Mouse (Mus musculus): ENCODE results near the gene Slc34a3.
A peak's percentile ranks its signal among the peaks of the same experiment; 100 is the strongest.

Slc34a3 gene

DNA sequence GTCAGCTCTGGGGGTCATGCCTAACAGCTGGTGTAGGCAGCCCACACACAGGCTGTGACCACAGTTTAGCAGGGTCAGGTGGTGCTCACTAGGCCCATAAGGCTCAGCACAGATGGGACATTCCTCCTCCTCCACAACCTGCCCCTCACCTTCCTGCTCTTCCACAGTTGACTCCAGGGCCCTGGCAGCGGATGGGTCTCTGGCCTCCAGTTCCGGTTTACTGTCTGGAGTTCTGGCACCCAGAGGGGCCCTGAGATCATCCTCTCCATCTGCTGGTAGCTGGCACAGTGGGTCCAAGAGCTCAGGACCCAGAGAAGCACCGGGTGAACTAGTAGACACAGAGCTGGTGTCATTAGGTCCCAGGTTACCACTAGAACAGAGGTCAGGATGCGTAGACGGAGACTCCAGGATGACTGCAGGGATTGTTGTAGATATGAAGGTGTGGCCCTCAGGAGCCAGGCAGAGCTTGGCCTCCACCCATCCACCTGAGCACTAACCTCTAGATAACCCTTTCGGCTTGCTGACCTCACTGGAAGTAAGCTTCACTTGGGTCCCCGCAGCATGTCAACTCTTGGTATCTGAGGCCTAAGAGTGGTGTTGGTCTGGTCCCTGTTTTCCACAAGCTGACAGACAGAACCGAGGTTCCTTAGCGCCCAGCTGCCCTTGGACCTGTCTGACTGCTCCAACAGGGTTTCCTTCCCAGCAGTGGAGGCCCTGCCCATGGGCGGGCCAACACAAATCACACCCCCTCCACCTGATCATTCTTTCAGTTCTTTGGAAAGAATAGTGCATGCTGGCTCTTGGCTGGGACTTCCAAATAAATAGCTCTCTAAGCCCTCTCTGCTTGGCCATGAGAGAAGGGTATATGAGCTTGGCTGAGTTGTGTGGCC is 12.3 kb upstream of the Slc34a3 start, which contains the start of gene AL732309.1:
Gene AL732309.1 (minus strand): TSS at position 681 of the 890 bp plus-strand sequence.
- peak; percentile 69 for DNase-seq

DNA sequence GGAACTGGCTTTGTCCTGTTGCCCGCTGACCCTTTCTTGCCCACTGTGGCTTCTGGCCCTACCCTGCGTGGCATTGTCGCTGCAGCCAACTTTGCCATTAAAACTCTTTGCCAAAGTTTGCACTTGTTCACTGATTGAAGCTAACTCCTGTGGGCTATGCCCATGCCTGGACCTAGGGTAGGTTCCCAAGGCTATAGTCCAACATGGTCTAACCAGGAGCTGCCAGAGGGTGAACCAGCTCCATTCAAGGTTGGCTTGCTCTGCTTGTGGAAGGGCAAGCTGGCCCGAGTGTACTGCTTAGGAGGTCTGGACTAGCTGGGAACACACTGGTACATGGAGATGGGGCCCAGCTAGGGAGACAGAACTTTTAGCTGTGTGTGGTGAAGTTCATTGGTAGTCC is 10.0 kb upstream of the Slc34a3 start:
- no peak for DNase-seq

DNA sequence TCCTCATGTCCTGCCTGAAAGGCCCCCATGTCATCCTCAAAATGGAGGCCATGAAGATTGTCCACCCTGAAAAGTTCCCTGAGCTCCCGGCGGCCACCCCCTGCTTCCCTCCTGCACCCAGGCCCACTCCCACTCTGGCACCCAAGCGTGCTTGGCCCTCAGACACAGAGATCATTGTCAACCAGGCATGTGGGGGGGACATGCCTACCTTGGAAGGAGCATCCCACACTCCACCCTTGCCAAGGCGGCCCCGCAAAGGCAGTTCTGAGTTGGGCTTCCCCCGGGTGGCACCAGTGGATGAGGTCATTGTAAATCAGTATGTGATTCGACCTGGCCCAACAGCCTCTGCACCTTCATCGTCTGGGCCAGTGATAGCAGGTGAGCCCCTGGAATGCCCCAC is 9.2 kb upstream of the Slc34a3 start:
- DNase-seq, result no peak

DNA sequence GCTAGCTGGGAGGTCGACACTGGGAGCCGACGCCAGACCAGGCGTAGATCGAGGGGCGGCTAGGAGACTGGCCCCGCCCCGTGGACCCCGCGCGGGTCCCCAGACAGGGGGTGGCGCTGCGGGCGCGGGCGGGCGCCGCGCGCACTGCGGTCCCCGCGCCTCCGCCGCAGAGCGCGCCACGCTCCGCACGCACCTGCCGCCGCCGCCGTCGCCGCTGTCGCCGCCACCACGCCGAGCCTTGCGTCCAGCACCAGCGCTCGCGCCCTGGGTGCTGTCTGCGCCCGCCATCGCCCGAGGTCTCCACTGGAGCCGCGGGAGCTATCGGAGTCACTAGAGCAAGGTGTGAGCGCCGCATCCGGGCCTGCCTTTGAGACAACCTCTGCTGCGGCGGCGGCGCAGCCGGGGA is 7.9 kb upstream of the Slc34a3 start, which contains the start of the genes Rnf208 and Cysrt1:
Gene Rnf208 (plus strand): TSS at position 155 of the 406 bp plus-strand sequence.
Gene Cysrt1 (minus strand): TSS at position 352 of the 406 bp plus-strand sequence.
- no peak for DNase-seq

DNA sequence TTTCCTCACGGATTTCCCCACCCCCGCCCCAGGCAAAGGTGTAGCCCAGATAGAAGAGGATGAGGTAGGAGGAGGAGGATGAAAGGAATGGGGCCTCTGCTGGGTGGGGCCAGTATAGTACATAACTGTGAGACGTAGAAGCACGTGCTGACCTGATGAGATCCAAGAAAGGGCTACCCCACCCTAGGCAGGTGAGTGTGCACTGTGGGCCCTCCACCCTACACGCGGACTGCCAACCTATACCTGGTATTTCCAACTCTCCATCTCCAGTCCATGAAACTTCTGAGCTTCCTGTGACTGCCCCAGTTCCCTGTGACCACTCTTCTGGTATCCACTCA is 7.2 kb upstream of the Slc34a3 start:
- DNase-seq, result no peak

DNA sequence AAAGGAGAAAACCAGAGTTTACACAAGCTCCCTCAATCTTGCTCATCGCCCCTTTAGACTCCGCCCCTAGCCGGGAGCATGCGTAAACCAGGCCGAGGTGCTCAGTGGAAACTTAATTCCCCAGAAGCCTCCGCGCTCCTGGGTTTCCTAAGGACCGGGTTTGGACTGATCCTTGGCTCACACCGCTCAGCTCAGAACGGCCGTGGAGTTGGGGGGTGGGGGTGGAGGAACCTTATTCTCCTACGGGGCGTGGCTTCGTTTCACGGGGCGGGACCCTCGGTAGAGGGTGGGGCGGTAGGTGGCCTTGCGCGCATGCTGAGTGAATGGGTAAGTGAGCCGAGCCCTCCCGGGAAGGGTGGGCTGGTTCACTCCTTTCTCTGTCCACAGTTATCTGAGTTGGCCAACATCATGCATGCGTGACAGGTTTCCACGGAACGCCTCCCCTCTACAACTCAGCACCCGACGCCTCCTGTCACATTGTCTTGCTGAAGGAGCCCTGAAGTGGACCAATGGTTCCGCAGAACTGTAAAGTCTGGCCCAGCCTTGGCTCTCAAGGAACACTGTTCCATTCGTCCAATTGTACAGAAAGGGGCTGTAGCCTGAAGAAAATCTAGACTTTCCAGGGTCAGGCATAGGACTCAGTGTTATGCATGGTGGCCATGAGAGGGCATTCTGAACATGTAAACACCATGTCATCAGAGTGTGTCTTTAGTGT is 6.7 kb upstream of the Slc34a3 start:
- DNase-seq, result peak; percentile 79

DNA sequence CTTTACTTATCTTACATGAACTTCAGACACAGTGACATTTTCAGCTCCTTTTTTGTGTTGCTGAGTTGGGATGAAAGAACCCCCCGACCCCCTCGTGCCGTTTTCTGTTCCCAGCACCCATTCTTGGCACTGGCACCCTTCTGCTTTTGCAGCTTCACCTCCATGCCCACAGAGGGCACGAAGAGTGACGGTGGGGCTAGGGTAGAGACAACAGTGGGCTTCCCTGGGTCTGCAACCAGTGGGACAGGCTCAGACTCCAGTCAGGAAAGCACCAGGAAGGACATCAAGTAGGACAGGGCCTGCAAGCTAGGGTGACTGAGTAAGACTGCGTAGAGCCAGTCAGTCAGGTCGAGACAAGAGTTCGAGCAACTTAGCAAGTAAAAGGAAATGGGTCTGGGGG is 6.1 kb upstream of the Slc34a3 start:
- no peak for DNase-seq

DNA sequence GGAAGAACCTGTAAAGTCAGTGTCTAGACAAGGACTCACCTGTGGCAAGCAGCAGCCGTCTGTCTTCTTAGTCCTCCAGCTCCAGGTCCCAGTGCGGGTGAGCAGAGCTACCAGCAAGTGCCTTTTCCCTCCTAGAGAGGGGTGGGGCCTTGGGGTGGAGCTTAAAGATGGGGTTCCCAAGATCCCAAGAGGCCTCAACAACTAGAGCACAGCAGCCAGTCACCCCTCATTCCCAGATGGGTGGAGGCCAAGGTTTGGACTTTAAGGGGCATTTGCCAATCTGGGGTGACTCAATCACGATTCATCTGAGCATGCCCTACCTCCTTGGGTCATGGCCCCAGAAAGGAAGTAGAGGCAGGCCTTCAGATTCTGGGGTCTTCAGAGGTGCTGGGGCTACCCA is 5.6 kb upstream of the Slc34a3 start:
- no peak for DNase-seq

DNA sequence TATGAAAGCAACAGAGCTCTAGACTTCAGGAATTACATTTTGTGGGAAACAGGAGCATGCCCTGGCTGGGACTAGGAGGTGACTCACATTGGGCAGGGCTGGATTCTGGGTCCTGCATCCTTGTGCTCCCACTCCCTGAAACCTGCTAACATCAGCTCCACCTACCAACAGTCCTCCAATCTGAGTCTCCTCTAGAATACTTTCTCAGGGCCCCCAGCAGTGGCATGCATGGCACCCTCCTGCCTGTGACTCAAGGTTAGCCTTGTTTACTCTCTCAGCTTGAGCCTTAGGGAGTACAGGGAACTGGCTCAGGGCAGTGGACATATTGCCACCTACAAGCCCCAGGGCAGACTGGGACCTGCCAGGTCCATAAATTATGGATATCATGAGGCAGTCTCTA is 3.9 kb upstream of the Slc34a3 start:
- DNase-seq, result no peak

DNA sequence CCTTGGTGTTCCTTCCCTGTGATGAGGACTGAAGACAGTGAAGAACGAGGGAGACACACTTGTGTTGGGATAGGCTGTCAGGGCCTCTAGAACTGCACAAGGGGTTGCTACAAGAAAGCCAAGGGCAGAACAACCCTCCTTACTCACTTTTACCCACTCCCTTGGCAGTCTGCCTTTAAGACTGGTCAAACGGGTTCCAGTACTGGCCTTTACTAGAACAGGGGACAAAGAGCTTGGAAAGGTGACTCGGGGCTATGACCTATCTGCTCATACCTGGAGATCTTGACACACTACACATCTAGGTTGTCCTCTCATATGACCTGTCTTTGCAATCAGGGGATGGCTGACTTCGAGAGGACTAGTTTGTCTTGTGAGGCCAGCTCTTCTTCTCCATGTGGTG is 3.4 kb upstream of the Slc34a3 start:
- no peak for DNase-seq

DNA sequence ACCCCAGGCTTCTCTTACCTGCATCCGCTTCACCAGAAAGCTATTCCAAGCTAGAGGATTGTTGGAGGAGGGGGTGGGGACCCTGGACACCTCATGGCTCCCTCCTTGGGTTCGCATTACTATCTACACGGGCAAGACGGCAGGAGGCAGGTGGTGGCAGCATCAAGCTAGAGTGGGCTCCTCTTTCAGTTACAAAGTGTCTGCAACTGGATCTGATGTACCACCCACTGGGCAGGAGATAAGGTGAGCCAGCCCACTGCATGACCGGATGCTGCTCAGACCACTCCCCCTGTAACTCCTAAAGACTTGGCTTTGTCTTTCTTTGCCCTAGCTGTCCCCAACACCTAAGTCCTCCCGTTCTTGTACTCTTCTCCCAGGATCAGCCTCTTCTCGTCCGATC is 2.5 kb upstream of the Slc34a3 start, which contains the start of gene Rnf224:
Gene Rnf224 (minus strand): TSS at position 174 of the 400 bp plus-strand sequence.
- DNase-seq, result no peak

DNA sequence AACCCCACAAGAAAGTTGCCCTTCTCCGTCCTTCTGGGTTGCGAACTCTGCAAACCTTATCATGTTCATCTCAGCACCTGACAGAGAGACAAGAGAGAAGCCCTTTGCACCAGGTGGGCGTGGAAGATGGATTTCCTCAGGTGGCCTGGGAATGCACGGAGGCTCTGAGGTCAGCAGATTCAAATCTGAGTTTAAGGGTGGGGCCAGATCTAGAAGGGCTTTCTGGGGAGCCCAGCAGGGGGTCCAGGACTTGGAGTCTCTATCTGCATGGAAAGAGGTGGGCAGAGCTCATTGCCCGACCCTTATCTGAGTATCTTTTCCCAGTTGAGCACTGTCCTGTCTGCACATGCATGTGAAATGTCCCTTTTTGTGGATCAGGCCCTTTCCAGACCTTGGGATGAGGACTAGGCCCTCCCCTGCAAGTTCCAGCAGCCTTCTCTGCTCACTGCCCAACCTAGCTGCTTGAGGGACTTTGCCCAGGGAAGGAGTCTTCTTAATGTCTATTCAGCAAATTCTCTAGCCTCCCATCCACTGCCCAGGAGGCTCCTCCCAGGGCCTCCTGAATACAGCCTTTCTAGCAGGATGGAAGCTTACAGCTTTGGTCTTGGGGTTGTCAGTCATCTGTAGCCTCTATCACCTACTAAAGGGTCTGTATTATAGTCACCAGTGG is 522 bp upstream of the Slc34a3 start:
- no peak for DNase-seq

DNA sequence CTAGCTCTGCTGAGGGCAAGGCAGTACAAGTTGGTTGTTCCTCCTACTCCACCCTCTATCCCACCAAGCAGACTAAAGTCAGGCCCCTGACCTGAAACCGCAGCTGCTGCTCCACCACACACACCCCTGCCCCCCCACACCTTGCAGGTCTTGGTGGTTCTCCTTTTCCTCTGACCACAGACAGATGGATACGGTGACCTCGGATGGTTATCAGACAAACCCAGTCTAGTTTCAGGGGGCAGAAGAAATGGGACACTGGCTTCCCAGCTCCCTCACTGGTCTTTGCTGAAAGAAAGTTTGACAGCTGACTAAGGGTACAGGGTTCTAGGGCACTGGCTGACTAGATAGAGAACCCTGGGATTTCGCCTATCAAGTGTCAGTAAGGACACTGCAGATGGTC is 743 bp downstream of the Slc34a3 start:
- DNase-seq, result no peak

DNA sequence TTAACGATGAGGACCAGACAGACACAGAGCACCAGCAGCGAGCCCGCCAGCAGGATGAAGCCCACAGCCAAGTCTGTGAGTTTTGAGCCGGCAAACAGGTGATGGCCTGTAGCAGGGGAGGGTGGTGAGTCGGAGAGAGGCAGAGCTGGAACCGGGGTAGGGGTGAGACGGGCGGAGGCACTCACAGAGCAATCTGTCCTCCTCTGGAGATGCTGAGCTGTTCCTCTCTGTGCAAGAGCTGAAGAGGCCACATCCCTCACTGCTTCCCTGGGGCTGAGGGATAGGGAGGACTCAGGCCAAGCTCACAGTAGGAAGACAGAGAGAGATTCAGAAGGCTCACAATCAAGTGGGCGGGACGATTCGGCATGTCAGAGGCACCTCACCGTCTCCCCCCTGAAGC is 3.1 kb downstream of the Slc34a3 start:
- DNase-seq, result no peak

DNA sequence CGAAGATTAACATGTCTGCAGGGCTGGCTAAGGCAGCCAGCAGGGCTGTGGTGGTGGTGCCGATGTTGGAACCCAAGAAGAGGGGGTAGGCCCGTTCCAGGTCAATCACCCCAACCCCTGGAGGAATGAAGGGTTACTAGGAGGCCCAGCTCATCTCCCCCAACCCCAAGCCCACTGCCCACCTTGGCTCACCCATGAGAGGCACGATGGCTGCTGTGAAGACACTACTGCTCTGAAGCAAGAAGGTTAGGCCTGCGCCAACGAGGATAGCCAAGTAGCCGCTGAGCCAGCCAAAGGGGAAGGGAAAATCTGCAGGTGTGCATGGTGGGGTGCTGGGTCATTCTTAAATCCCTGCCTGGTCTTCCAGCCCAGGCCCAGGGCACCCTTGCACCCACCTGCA is 3.6 kb downstream of the Slc34a3 start:
- no peak for DNase-seq

DNA sequence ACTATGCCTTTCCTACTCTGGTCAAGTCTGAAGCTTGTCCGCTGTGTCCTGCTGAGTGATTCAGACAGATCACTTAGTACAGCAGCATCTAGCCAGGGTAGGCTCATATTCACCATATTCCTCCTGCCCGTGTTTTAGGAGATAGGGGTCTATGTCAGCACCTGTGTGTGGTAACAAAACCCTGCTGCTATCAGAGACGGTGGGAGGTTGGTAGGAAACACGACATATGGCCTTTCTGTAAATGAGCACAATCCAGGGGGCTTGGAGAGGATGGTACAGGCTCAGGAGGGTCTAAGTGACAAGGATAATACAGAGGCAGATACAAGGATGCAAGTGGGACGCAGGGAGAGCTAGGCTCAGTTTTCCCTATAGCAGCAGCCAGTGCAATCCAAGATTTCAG is 4.6 kb downstream of the Slc34a3 start:
- DNase-seq, result no peak

DNA sequence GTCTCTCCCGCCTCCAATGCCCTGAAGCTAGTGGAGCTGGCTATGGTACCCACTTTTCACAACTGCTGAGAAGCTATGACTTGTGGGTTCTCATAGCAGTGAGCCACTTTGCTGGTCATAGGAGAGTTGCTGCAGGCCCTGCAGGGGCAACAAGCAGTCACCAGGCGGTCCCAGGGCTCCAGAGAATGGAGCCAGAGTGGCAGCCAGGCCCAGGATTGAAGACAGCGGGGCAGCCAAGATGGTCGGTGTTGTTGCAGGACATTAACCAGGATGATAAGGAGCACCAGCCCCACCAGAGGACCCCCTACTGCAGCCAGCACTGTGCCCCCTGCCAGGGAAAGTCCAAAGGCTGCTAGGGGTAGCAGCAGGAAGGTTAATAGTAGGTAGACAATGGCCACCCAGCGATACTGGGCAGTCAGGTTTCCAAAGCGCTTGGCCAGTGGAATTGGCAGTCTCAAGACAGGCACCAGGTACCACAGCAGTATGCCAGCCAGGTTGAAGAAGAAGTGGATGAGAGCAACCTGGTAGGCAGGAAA is 5.1 kb downstream of the Slc34a3 start:
- no peak for DNase-seq

DNA sequence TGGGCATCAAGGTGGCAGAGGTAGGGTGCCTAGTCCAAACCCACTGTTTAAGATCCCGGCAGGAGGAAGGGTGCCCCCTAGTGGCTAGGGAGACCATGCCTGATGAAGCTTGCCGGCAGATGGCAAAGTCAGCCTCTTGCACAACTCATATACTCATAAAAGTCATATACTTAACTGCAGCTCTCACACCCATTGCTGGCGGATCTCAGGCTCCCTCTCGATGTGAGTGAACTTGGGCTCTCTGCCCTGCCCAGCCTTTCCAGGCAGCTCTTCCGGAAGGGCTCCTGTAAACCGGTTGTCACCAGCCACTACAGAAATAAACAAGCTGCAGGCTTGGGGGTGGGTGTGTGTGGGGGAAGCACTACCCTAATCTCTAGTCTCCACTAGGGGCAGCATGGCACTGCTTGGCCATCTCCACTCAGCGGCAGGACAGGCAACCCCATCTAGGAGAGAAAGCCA is 5.7 kb downstream of the Slc34a3 start:
- peak; percentile 93 for DNase-seq

DNA sequence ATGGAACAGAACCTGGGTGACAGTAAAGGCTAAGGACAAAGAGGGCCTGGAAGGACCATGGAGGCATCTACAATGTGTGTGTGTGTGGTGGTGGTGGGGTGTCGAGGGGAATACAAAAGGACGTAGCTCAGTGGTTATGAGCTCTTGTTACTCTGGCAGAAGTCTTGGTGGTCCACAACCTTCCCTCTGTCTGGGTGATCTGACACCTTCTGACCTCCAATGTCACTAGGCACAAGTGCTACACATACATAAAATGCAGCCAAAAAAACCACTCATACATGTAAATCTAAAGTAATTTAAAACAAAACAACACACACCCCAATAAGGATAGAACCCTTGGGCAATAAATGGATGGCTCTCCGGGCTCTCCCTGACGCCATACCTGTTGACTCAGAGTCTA is 6.8 kb downstream of the Slc34a3 start:
- DNase-seq, result peak; percentile 51

DNA sequence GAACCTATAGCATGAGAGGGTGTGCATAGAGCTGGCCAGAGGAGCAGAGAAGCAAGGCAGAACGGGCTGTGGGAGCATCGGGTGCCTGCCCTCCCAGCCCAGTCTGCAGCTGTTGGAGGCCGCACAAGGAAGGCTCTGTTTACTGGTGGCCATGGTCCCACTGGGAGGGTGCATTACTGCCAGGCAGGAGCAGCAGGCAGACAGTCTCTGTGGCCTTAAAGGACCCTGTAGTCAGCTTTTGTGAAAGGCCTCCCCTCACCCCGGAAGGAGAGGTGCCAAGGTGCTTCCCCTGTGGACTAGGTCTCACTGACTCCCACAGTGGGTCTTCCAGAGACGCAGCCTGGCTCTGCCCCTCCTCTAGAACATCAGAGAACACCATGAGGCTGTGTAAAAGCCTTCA is 7.3 kb downstream of the Slc34a3 start:
- no peak for DNase-seq

DNA sequence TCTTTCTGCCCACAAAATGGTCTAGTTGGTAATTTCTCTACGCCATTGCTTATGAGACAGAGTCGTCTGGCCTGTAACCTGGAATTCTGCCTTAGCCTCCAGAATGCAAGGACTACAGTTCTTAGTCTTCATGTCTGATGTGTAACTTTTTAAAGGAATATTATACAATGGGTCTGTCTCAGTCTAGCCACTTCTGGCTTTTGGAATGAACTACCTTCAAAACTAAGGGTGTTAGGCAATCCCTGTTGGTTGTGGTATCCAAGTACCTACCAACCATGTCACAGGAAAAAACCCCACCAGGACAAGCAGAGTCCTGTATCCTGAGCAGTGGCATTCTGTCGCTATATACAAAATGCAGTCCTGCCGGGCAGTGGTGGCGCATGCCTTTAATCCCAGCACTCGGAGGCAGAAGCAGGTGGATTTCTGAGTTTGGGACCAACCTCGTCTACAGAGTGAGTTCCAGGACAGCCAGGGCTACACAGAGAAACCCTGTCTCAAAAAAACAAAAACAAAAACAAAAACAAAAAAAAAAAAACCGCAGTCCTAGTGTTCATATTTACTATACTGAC is 8.3 kb downstream of the Slc34a3 start:
- DNase-seq, result peak; percentile 55
